Mouse (Mus musculus): ENCODE measurements around the gene Psmb2. TPM values are rescaled to one million over a fixed set of nuclear protein-coding genes. Genes with fewer than 3 reads are reported as not detected.

Gene Psmb2
- polyA plus RNA-seq, 1 experiment from 2014 or later = 432 TPM

GRCm38 (mm10) chr4:126696908-126697307 lies 19.5 kb downstream of the Psmb2 start:
- no peaks in the 10 kb centered on the region for H3K9me3 ChIP-seq (replicated peaks; ENCODE audit: control insufficient read depth, low read length)
- no peak overlapping the region for H3K27ac ChIP-seq (ENCODE audit: low read length)
- no peak for ATAC-seq (ENCODE audit: insufficient read depth, low FRiP score)
- H3K4me3 ChIP-seq (replicated peaks; ENCODE audit: low read length) = no peak overlapping the region
- no peaks in the 10 kb centered on the region for H3K36me3 ChIP-seq (ENCODE audit: control insufficient read depth, insufficient read depth, low read length)
- 86% methylated on average over 4 of the region's 4 CpGs for WGBS
- no peaks in the 10 kb centered on the region for H3K27me3 ChIP-seq (ENCODE audit: control insufficient read depth, insufficient read depth, low read length)
- no peak overlapping the region for H3K9ac ChIP-seq (ENCODE audit: low read length)
- H3K4me1 ChIP-seq (ENCODE audit: control insufficient read depth, insufficient read depth, low read length) = no peaks in the 10 kb centered on the region
- H3K4me2 ChIP-seq (ENCODE audit: low read depth, low read length) = no peak overlapping the region

DNA sequence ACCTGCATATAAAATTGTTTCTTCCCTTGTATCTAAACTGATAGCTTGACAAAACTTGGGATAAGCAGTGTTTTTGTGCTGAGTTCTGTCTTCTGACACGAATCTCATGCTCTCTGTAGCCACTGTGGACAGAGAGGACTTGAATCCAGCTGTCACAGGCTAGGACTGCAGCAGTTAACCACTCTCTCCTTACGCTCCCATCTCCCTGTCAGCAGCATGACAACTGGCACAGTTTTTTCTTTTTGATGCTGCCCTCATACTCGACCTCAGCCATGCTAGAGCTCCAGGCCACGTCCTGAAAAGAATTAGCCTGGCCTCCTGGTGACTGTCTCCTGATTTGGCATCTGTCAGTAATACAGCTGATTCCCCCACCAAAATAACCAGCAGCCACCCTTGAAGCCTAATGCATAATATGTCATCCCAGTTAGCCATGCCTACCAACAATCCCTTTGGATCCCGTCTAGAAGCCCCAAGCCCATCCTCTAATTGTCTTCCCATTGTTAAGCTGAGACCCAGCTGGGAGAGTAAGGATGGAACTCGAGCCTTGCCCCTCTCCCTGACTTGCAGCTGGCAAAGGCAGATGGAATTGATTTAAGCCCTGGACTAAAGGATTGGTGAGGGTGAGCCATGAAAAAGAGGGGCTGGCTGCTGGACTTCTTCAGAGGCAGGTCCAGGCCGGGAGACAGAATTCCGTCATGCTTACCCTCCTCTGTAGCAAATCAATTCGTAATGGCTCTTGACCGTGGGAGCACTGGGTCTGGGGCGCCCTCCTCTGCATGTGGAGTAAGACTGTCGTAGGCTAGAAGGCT lies 29.4 kb downstream of the Psmb2 start:
- Histone ChIP-seq H3K4me1 (ENCODE audit: control insufficient read depth, insufficient read depth, low read length) (no peaks in the 10 kb centered on the region), H3K4me2 (ENCODE audit: low read depth, low read length) (no peak overlapping the region), H3K4me3 (replicated peaks; ENCODE audit: low read length) (no peak overlapping the region), H3K9ac (ENCODE audit: low read length) (no peak overlapping the region), H3K27me3 (ENCODE audit: control insufficient read depth, insufficient read depth, low read length) (no peaks in the 10 kb centered on the region), H3K36me3 (ENCODE audit: control insufficient read depth, insufficient read depth, low read length) (peaks cover 15% of the 10 kb centered on the region; the same call in 1 of the 2 replicates), H3K9me3 (replicated peaks; ENCODE audit: control insufficient read depth, low read length) (no peaks in the 10 kb centered on the region), H3K27ac (ENCODE audit: low read length) (no peak overlapping the region)
- no peak for ATAC-seq (ENCODE audit: insufficient read depth, low FRiP score)
- 82% methylated on average over 12 of the region's 12 CpGs for WGBS

- WGBS = 84% methylated on average over 5 of the region's 5 CpGs
- Histone ChIP-seq H3K27ac (ENCODE audit: low read length) (no peak overlapping the region), H3K4me3 (replicated peaks; ENCODE audit: low read length) (no peak overlapping the region), H3K9me3 (replicated peaks; ENCODE audit: control insufficient read depth, low read length) (no peaks in the 10 kb centered on the region), H3K27me3 (ENCODE audit: control insufficient read depth, insufficient read depth, low read length) (no peaks in the 10 kb centered on the region), H3K36me3 (ENCODE audit: control insufficient read depth, insufficient read depth, low read length) (peaks cover 12% of the 10 kb centered on the region; the same call in 1 of the 2 replicates), H3K9ac (ENCODE audit: low read length) (no peak overlapping the region), H3K4me1 (ENCODE audit: control insufficient read depth, insufficient read depth, low read length) (no peaks in the 10 kb centered on the region), H3K4me2 (ENCODE audit: low read depth, low read length) (no peak overlapping the region)
- ATAC-seq (ENCODE audit: insufficient read depth, low FRiP score) = no peak
Measured at GRCm38 (mm10) chr4:126707439-126707826, 30.0 kb downstream of the Psmb2 start.

- WGBS = 4% methylated on average over 18 of the region's 18 CpGs
- no peak for ATAC-seq (ENCODE audit: insufficient read depth, low FRiP score)
- Histone ChIP-seq H3K4me1 (ENCODE audit: control insufficient read depth, insufficient read depth, low read length) (peaks cover 13% of the 10 kb centered on the region; the same call in 1 of the 2 replicates), H3K9ac (ENCODE audit: low read length) (no peak overlapping the region), H3K9me3 (replicated peaks; ENCODE audit: control insufficient read depth, low read length) (no peaks in the 10 kb centered on the region), H3K27ac (ENCODE audit: low read length) (no peak overlapping the region), H3K4me2 (ENCODE audit: low read depth, low read length) (peak overlapping the region; percentile 24; the same call in 1 of the 2 replicates), H3K4me3 (replicated peaks; ENCODE audit: low read length) (peak overlapping the region; percentile 5; the same call in 1 of the 2 replicates), H3K36me3 (ENCODE audit: control insufficient read depth, insufficient read depth, low read length) (no peaks in the 10 kb centered on the region), H3K27me3 (ENCODE audit: control insufficient read depth, insufficient read depth, low read length) (peaks cover 76% of the 10 kb centered on the region)
Measured at GRCm38 (mm10) chr4:126732111-126732510, 54.7 kb downstream of the Psmb2 start.

DNA sequence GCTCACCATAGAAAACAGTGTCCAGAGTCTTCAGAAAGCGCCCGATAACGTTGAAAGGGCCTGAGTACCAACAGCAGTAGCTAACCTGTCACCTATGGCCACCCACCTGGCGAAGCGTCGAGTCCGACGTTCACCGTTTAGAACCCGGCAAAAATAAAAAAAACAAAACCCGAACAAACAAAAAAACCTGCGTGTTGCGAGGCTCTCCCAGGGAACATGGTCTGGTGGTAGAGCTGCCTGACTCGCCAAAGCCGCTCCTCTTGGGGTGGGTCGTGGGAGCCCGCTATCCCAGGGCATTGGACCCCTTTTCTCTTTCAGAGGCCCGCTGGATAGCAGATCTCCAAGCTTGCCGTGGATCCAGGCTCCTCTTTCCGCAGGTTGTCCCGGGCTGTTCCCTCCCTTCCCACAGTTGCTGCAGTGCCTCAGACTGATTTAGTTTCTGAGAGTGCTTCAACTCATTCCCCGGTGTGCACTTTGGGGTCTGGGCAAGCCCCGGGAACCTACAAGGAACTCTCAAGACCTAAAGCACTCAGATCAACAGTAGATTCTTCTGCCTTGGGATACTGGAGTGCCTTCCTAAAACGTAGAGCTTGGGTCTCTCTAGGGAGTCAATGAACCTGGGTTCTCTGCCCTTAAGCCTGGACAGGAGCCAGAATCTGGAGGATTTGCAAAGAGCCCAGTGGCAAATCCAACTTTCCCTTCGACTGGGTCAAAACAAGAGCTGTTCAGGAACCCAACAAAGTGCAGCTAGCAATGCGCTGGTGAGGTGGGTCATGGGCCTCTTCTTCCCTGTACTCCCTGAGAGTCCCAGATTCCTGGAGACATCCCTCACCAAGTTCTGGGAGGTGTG lies 55.3 kb downstream of the Psmb2 start:
- H3K9me3 ChIP-seq (replicated peaks; ENCODE audit: control insufficient read depth, low read length) = no peaks in the 10 kb centered on the region
- H3K4me1 ChIP-seq (ENCODE audit: control insufficient read depth, insufficient read depth, low read length) = peaks cover 13% of the 10 kb centered on the region; the same call in 1 of the 2 replicates
- H3K9ac ChIP-seq (ENCODE audit: low read length) = no peak overlapping the region
- WGBS = 7% methylated on average over 26 of the region's 26 CpGs
- no peak for ATAC-seq (ENCODE audit: insufficient read depth, low FRiP score)
- H3K4me3 ChIP-seq (replicated peaks; ENCODE audit: low read length) = peak overlapping the region; percentile 5; the same call in 1 of the 2 replicates
- peak overlapping the region; percentile 24; the same call in 1 of the 2 replicates for H3K4me2 ChIP-seq (ENCODE audit: low read depth, low read length)
- H3K27me3 ChIP-seq (ENCODE audit: control insufficient read depth, insufficient read depth, low read length) = peaks cover 81% of the 10 kb centered on the region
- H3K36me3 ChIP-seq (ENCODE audit: control insufficient read depth, insufficient read depth, low read length) = no peaks in the 10 kb centered on the region
- no peak overlapping the region for H3K27ac ChIP-seq (ENCODE audit: low read length)

- Histone ChIP-seq H3K36me3 (ENCODE audit: control insufficient read depth, insufficient read depth, low read length) (no peaks in the 10 kb centered on the region), H3K9me3 (replicated peaks; ENCODE audit: control insufficient read depth, low read length) (no peaks in the 10 kb centered on the region), H3K4me1 (ENCODE audit: control insufficient read depth, insufficient read depth, low read length) (peaks cover 13% of the 10 kb centered on the region; the same call in 1 of the 2 replicates), H3K9ac (ENCODE audit: low read length) (no peak overlapping the region), H3K4me3 (replicated peaks; ENCODE audit: low read length) (no peak overlapping the region), H3K4me2 (ENCODE audit: low read depth, low read length) (no peak overlapping the region), H3K27ac (ENCODE audit: low read length) (no peak overlapping the region), H3K27me3 (ENCODE audit: control insufficient read depth, insufficient read depth, low read length) (peaks cover 94% of the 10 kb centered on the region)
- ATAC-seq (ENCODE audit: insufficient read depth, low FRiP score) = no peak
- 5% methylated on average over 16 of the region's 16 CpGs for WGBS
Measured at GRCm38 (mm10) chr4:126734001-126734603, 56.7 kb downstream of the Psmb2 start.

- 4% methylated on average over 51 of the region's 51 CpGs for WGBS
- Histone ChIP-seq H3K27ac (ENCODE audit: low read length) (no peak overlapping the region), H3K4me3 (replicated peaks; ENCODE audit: low read length) (peak overlapping the region; percentile 41), H3K4me2 (ENCODE audit: low read depth, low read length) (peak overlapping the region; percentile 52), H3K9ac (ENCODE audit: low read length) (peak overlapping the region; percentile 57), H3K9me3 (replicated peaks; ENCODE audit: control insufficient read depth, low read length) (no peaks in the 10 kb centered on the region), H3K4me1 (ENCODE audit: control insufficient read depth, insufficient read depth, low read length) (peaks cover 13% of the 10 kb centered on the region; the same call in 1 of the 2 replicates), H3K36me3 (ENCODE audit: control insufficient read depth, insufficient read depth, low read length) (no peaks in the 10 kb centered on the region), H3K27me3 (ENCODE audit: control insufficient read depth, insufficient read depth, low read length) (peaks cover 94% of the 10 kb centered on the region)
- no peak for ATAC-seq (ENCODE audit: insufficient read depth, low FRiP score)
Measured at GRCm38 (mm10) chr4:126734700-126735381, 57.4 kb downstream of the Psmb2 start.

GRCm38 (mm10) chr4:126735382-126736000 lies 58.1 kb downstream of the Psmb2 start:
- peak overlapping the region; percentile 41 for H3K4me3 ChIP-seq (replicated peaks; ENCODE audit: low read length)
- peak overlapping the region; percentile 52 for H3K4me2 ChIP-seq (ENCODE audit: low read depth, low read length)
- H3K4me1 ChIP-seq (ENCODE audit: control insufficient read depth, insufficient read depth, low read length) = peaks cover 13% of the 10 kb centered on the region; the same call in 1 of the 2 replicates
- 0 out of 2 replicates have a peak, but pooled peaks have one; percentile 35 for ATAC-seq (ENCODE audit: insufficient read depth, low FRiP score)
- H3K36me3 ChIP-seq (ENCODE audit: control insufficient read depth, insufficient read depth, low read length) = no peaks in the 10 kb centered on the region
- no peak overlapping the region for H3K27ac ChIP-seq (ENCODE audit: low read length)
- H3K9ac ChIP-seq (ENCODE audit: low read length) = peak overlapping the region; percentile 57
- no peaks in the 10 kb centered on the region for H3K9me3 ChIP-seq (replicated peaks; ENCODE audit: control insufficient read depth, low read length)
- H3K27me3 ChIP-seq (ENCODE audit: control insufficient read depth, insufficient read depth, low read length) = peaks cover 89% of the 10 kb centered on the region
- WGBS = 2% methylated on average over 57 of the region's 62 CpGs
